Mouse (Mus musculus): ENCODE results near the gene Vill.

Vill gene

GRCm38 (mm10) chr9:119119409-119120167 is 67.0 kb downstream of the Vill start:
- peak; percentile 92 for DNase-seq

GRCm38 (mm10) chr9:119120168-119120560 is 67.6 kb downstream of the Vill start:
- DNase-seq: peak; percentile 29

Data from kidney, postnatal 14 days (tissue).